Mouse (Mus musculus): Measurements from ENCODE around the gene Zpbp. TPM values are rescaled to one million over a fixed set of nuclear protein-coding genes. Genes with fewer than 3 reads are reported as not detected.

Zpbp gene
- polyA plus RNA-seq (2012; rRNA removed): not detected in 2 replicates

GRCm38 (mm10) chr11:11461635-11462560, at the start of gene Zpbp, which contains the start of gene Spata48:
TSS of gene Zpbp (minus strand) at chr11:11462408.
TSS of gene Spata48 (plus strand) at chr11:11462094.

Other genes with a start within 250 kb of the Zpbp start
- 0.69 and 2.4 TPM in 2 replicates for gene Spata48, start 314 bp downstream of the Zpbp start, polyA plus RNA-seq (2012; rRNA removed)
- gene 4930512M02Rik, start 165.4 kb upstream of the Zpbp start, polyA plus RNA-seq (2012; rRNA removed): not detected in 2 replicates
- 1.9 and 2.3 TPM in 2 replicates for gene Ikzf1, start 222.6 kb upstream of the Zpbp start, polyA plus RNA-seq (2012; rRNA removed)